Comparison of ENCODE assay signal across 10 mouse cellular contexts in the genomic region with DNA sequence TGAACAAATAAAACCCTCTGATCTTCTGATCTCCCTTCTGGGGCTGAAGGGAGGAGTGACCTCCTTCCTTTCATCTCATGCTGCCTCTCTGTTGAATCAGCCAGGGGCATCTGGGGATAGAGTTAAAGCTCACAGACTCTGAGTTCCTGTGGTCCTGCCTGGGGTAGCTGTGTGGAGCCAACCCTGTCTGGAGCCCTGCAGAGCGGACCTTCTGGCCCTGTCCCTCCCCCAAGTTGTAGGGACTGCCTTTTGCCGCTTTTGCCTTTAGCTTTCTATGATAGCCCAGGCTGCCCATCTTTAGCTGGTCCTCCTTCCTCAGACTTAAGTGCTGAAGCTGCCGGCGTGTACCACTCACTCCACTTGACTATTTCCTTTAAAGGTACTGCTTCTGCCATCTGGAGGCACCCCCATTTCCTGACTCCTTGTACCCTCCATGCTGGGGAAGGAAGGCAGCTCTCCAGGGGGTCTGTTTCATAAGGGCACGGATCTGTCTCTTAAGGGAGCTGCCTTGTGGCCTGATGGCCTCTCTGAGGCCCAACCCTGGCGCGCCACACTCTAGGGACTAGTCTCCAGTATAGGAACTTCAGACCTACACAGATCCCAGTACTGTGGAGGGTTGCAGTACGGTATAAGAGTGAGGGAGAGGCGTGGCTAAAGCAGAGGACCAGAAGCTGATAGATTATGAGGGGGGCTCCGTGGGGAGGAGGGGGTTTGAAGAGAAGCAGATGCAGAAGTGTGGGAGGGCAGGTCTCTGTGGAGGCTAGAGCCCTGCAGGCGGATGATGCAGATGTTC.
DNase-seq lines count a peak whose midpoint lies in the region; ATAC-seq and TF ChIP-seq lines count a peak whose summit lies in the region.
"Had no signal": no experiment of that assay in that cellular context is flagged by ENCODE, and none has a peak within 500 bp of the region (broad histone marks: within the 10 kb centered on the region; RNA-seq: fewer than 3 reads in every experiment).

No protein-coding gene starts in this region.

- H3K27me3 ChIP-seq in heart, embryonic 10.5 days (ENCODE audit: insufficient read depth, poor library complexity, severe bottlenecking) = 0 out of 2 replicates have a peak, but pooled peaks cover 6% of the 10 kb centered on the region
- H3K27me3 ChIP-seq in heart, embryonic 12.5 days (replicated peaks) = no peaks in the 10 kb centered on the region
- H3K27me3 ChIP-seq in neural tube, embryonic 13.5 days = no peaks in the 10 kb centered on the region
- 0 out of 2 replicates have a peak, but pooled peaks cover 7% of the 10 kb centered on the region for H3K27me3 ChIP-seq in neural tube, embryonic 15.5 days (replicated peaks)
- H3K27me3 ChIP-seq in intestine, postnatal 0 days (replicated peaks; ENCODE audit: control insufficient read depth, insufficient read depth, low read length) = no peaks in the 10 kb centered on the region
- H3K27me3 ChIP-seq: Patski had no signal

- no peak for TF ChIP-seq CTCF in intestine, postnatal 0 days (IDR thresholded peaks at IDR 0.05; ENCODE audit: low read depth)

- no peaks in the 10 kb centered on the region for H3K9me3 ChIP-seq in heart, embryonic 10.5 days
- no peaks in the 10 kb centered on the region for H3K9me3 ChIP-seq in heart, embryonic 12.5 days (replicated peaks)
- no peaks in the 10 kb centered on the region for H3K9me3 ChIP-seq in neural tube, embryonic 13.5 days
- no peaks in the 10 kb centered on the region for H3K9me3 ChIP-seq in neural tube, embryonic 15.5 days (replicated peaks)
- H3K9me3 ChIP-seq in intestine, postnatal 0 days (ENCODE audit: control insufficient read depth) = no peaks in the 10 kb centered on the region
- H3K9me3 ChIP-seq: midbrain, embryonic 12.5 days had no signal

- no peaks in the 10 kb centered on the region for H3K36me3 ChIP-seq in heart, embryonic 10.5 days
- no peaks in the 10 kb centered on the region for H3K36me3 ChIP-seq in heart, embryonic 12.5 days
- H3K36me3 ChIP-seq in neural tube, embryonic 13.5 days = no peaks in the 10 kb centered on the region
- no peaks in the 10 kb centered on the region for H3K36me3 ChIP-seq in neural tube, embryonic 15.5 days
- no peaks in the 10 kb centered on the region for H3K36me3 ChIP-seq in intestine, postnatal 0 days (ENCODE audit: control insufficient read depth, insufficient read depth)
- H3K36me3 ChIP-seq: midbrain, embryonic 12.5 days had no signal

- H3K4me1 ChIP-seq in heart, embryonic 10.5 days = peaks cover 30% of the 10 kb centered on the region
- peaks cover 40% of the 10 kb centered on the region for H3K4me1 ChIP-seq in heart, embryonic 12.5 days (replicated peaks)
- H3K4me1 ChIP-seq in neural tube, embryonic 13.5 days (replicated peaks) = 0 out of 2 replicates have a peak, but pooled peaks cover 14% of the 10 kb centered on the region
- H3K4me1 ChIP-seq in neural tube, embryonic 15.5 days = peaks cover 13% of the 10 kb centered on the region
- H3K4me1 ChIP-seq in intestine, postnatal 0 days (replicated peaks; ENCODE audit: control insufficient read depth, insufficient read depth, low read length) = 0 out of 2 replicates have a peak, but pooled peaks cover 4% of the 10 kb centered on the region
- H3K4me1 ChIP-seq: midbrain, embryonic 12.5 days had no signal

- H3K4me3 ChIP-seq in heart, embryonic 10.5 days = no peak overlapping the region
- H3K4me3 ChIP-seq in heart, embryonic 12.5 days = no peak overlapping the region
- no peak overlapping the region for H3K4me3 ChIP-seq in neural tube, embryonic 13.5 days
- no peak overlapping the region for H3K4me3 ChIP-seq in neural tube, embryonic 15.5 days (replicated peaks)
- no peak overlapping the region for H3K4me3 ChIP-seq in intestine, postnatal 0 days (ENCODE audit: low read depth, low read length)
- H3K4me3 ChIP-seq: midbrain, embryonic 12.5 days had no signal

- DNase-seq in heart, embryonic 10.5 days (ENCODE audit: low spot score) = no peak
- no peak for DNase-seq in spleen, postnatal 4 days (ENCODE audit: low spot score in 2 of 2)
- no peak for DNase-seq in urinary bladder, postnatal 4 days (ENCODE audit: low spot score in 2 of 2)
- no peak for DNase-seq in gastrocnemius, postnatal 25 days

- H3K9ac ChIP-seq in heart, embryonic 12.5 days = no peak overlapping the region
- no peak overlapping the region for H3K9ac ChIP-seq in neural tube, embryonic 13.5 days
- no peak overlapping the region for H3K9ac ChIP-seq in neural tube, embryonic 15.5 days (replicated peaks)
- no peak overlapping the region for H3K9ac ChIP-seq in intestine, postnatal 0 days (ENCODE audit: low read depth, low read length)
- H3K9ac ChIP-seq: midbrain, embryonic 12.5 days had no signal

- peak overlapping the region; percentile 65 for H3K27ac ChIP-seq in heart, embryonic 10.5 days
- no peak overlapping the region for H3K27ac ChIP-seq in heart, embryonic 12.5 days (ENCODE audit: poor library complexity, severe bottlenecking)
- H3K27ac ChIP-seq in neural tube, embryonic 13.5 days (replicated peaks) = no peak overlapping the region
- no peak overlapping the region for H3K27ac ChIP-seq in neural tube, embryonic 15.5 days (replicated peaks)
- H3K27ac ChIP-seq in intestine, postnatal 0 days (ENCODE audit: low read depth, low read length) = peak overlapping the region; percentile 8; the same call in 1 of the 2 replicates
- H3K27ac ChIP-seq: midbrain, embryonic 12.5 days had no signal

- 57% methylated on average over 11 of the region's 11 CpGs for WGBS in heart, embryonic 10.5 days
- WGBS in heart, embryonic 12.5 days = 56% methylated on average over 11 of the region's 11 CpGs
- WGBS in neural tube, embryonic 13.5 days = 75% methylated on average over 11 of the region's 11 CpGs
- 71% methylated on average over 11 of the region's 11 CpGs for WGBS in neural tube, embryonic 15.5 days
- 55% methylated on average over 11 of the region's 11 CpGs for WGBS in intestine, postnatal 0 days

- ATAC-seq in heart, embryonic 12.5 days (ENCODE audit: insufficient number of reproducible peaks, low FRiP score) = no peak
- ATAC-seq in neural tube, embryonic 13.5 days (ENCODE audit: low read depth) = 0 out of 2 replicates have a peak, but pooled peaks have one; percentile 41
- ATAC-seq in neural tube, embryonic 15.5 days (ENCODE audit: low FRiP score) = no peak
- ATAC-seq in intestine, postnatal 0 days = no peak
- ATAC-seq: Patski had no signal

- no peak overlapping the region for H3K4me2 ChIP-seq in heart, embryonic 12.5 days
- H3K4me2 ChIP-seq in neural tube, embryonic 13.5 days = no peak overlapping the region
- no peak overlapping the region for H3K4me2 ChIP-seq in neural tube, embryonic 15.5 days
- H3K4me2 ChIP-seq in intestine, postnatal 0 days (replicated peaks; ENCODE audit: low read depth) = no peak overlapping the region
- H3K4me2 ChIP-seq: midbrain, embryonic 12.5 days had no signal

Comparison
In these comparisons a context has a peak if more than half of its experiments do, and no peak if none do; other contexts are left out.
1. H3K27ac ChIP-seq: peak in heart, embryonic 10.5 days (single experiment) and intestine, postnatal 0 days (single experiment); none in heart, embryonic 12.5 days (single experiment), neural tube, embryonic 13.5 days (single experiment) and neural tube, embryonic 15.5 days (single experiment).